Mouse (Mus musculus): ENCODE results near the gene Gm20906.
"Not testable (repeated sequence)": the region's sequence is repeated elsewhere in the genome, so short reads cannot be mapped to it uniquely, and the experiment has no call there.

The Gm20906 gene

DNA sequence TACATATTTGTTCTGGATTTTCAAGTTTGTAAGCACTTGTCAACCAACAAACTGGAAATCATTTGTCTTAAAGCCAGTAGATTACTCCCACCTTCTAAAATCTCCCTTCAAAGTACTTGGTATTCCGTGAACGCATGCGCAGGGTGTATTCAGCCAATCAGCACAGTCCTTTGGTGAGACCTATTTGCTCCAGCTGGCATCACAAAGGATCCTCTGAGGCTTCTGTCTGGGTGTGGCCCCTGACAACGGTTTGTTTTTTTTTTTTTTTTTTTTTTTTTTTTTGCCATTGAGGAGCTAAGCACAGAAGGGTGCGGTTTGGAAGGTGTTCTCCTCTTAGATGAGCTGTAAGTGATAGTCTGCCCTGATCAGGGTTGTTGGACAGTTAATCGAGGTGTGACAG is at the start of gene Gm20906:
TSS of gene Gm20906 (plus strand) at position 301 of the 400 bp plus-strand sequence.
- not testable (repeated sequence) for TF ChIP-seq GATA4 (IDR thresholded peaks at IDR 0.05; ENCODE audit: insufficient replicate concordance, low read length)
